Mouse (Mus musculus): ENCODE measurements around the gene Gm5460. TPM values are rescaled to one million over a fixed set of nuclear protein-coding genes. Genes with fewer than 3 reads are reported as not detected.

Gene Gm5460
- total and polyA plus RNA-seq, 3 experiments = not detected

DNA sequence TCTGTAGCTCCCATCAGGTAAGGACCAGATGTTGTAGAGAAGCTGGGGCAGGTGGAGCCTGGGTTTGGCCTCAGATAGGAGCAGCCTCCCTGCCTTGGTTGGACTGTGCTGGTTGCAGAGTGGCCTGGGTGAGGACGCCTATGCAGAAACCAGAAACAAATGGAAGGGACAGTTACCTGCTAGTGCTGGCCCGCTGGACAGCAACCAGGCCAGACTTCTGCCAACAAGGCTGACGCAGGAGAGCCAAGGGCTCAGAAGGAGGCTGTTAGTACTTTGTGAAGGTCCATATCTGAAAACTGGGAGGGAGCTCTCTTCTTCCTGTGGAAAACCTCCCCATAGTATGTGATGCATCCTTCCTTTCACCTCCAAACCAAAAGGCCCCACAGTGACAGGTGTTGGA is 26.8 kb downstream of the Gm5460 start:
- WGBS = 42% methylated on average over 3 of the region's 3 CpGs
- no peak overlapping the region for H3K9ac ChIP-seq (ENCODE audit: low read depth, low read length)
- TF ChIP-seq POLR2A (IDR thresholded peaks at IDR 0.05; ENCODE audit: insufficient read depth, low read depth, low read length) (no peak), EP300 (IDR thresholded peaks at IDR 0.05; ENCODE audit: insufficient read depth, low read depth, low read length) (no peak), CTCF (IDR thresholded peaks at IDR 0.05) (no peak)

DNA sequence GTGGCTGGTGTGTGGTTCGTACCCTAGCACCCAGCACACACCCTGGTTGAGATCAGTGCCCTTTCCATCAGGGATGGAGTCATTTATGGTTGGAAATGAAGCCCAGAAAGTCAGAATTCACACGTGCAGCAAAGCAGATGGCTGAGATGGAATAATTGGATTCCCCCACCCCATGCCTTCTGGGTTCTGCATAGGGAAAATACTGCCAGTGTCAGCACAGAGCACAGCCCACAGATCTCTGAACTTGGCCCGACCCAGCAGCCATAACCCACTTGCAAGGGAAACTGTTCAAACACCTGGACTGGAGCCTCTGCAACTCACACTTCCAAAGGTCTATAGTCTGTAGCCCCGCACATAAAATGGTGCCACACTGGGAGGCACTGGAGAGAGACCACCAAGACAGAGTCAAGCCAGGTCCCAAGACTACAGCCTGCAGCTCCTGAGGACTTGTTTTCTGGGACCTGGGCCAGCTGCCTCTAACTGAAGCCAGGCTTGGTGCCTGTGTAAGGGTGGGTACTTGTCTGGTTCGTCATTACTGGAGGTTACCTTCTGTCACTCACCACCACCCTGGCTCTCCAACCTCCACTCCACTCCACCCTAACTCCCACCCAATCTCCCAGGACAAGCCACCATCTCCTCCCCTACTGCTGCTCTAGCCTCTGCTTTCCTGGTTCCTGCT is 33.7 kb downstream of the Gm5460 start:
- WGBS = 57% methylated on average over 5 of the region's 5 CpGs
- H3K36me3 ChIP-seq (ENCODE audit: control insufficient read depth, insufficient read depth, low read length) = no peaks in the 10 kb centered on the region
- no peak for DNase-seq
- H3K4me3 ChIP-seq = no peak overlapping the region
- intact Hi-C loops (cut with DNase I) = no loop called here
- no peaks in the 10 kb centered on the region for H3K79me2 ChIP-seq (replicated peaks; ENCODE audit: control insufficient read depth, insufficient read depth, low read length)
- no peak for TF ChIP-seq CTCF (IDR thresholded peaks at IDR 0.05)
- TF ChIP-seq EP300 (IDR thresholded peaks at IDR 0.05; ENCODE audit: insufficient read depth, low read depth, low read length) = no peak
- no peak for TF ChIP-seq POLR2A (IDR thresholded peaks at IDR 0.05; ENCODE audit: insufficient read depth, low read depth, low read length)
- no peaks in the 10 kb centered on the region for H3K27me3 ChIP-seq (ENCODE audit: control insufficient read depth, insufficient read depth, low read length)
- no peak overlapping the region for H3K27ac ChIP-seq
- H3K4me1 ChIP-seq (ENCODE audit: control insufficient read depth, insufficient read depth, low read length) = no peaks in the 10 kb centered on the region
- H3K9ac ChIP-seq (ENCODE audit: low read depth, low read length) = no peak overlapping the region

More for the DNA sequence above, 26.8 kb downstream of the Gm5460 start:
- no peak overlapping the region for H3K27ac ChIP-seq
- no peak for DNase-seq
- no peaks in the 10 kb centered on the region for H3K27me3 ChIP-seq (ENCODE audit: control insufficient read depth, insufficient read depth, low read length)
- no peaks in the 10 kb centered on the region for H3K4me1 ChIP-seq (ENCODE audit: control insufficient read depth, insufficient read depth, low read length)
- no peaks in the 10 kb centered on the region for H3K79me2 ChIP-seq (replicated peaks; ENCODE audit: control insufficient read depth, insufficient read depth, low read length)
- no peaks in the 10 kb centered on the region for H3K36me3 ChIP-seq (ENCODE audit: control insufficient read depth, insufficient read depth, low read length)
- intact Hi-C loops (cut with DNase I) = no loop called here
- no peak overlapping the region for H3K4me3 ChIP-seq

DNA sequence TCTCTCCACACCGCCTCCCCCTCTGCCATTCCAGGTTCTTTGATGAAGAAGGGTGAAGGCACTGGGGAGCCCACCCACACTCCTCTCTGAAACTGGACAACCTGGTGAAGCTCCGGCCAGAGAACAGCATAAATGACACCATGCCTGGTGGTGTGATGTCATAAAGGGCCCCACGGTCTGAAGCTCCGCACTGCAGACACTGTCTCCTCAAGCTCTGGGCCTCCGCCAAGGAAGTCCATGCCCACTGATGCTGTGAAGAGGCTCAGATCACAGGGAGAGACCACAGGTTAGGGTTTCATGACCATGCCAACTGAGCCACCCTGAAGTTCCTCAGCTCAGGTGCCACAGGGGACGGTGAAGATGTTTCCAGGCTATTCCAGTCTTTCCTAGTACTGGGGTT is 36.0 kb downstream of the Gm5460 start, which contains the start of gene Antxrl:
Gene Antxrl, plus strand, starts transcription at position 192 of the 400 bp plus-strand sequence.
- no peak within 1 kb of the TSS for H3K4me3 ChIP-seq
- no peaks in the 10 kb centered on the region for H3K4me1 ChIP-seq (ENCODE audit: control insufficient read depth, insufficient read depth, low read length)
- no peak within 1 kb of the TSS for H3K9ac ChIP-seq (ENCODE audit: low read depth, low read length)
- H3K27ac ChIP-seq = no peak within 1 kb of the TSS
- 85% methylated on average over 6 of the region's 6 CpGs for WGBS
- TF ChIP-seq POLR2A (IDR thresholded peaks at IDR 0.05; ENCODE audit: insufficient read depth, low read depth, low read length) = no peak
- TF ChIP-seq EP300 (IDR thresholded peaks at IDR 0.05; ENCODE audit: insufficient read depth, low read depth, low read length) = no peak
- DNase-seq = no peak
- H3K27me3 ChIP-seq (ENCODE audit: control insufficient read depth, insufficient read depth, low read length) = no peaks in the 10 kb centered on the region
- no peaks in the 10 kb centered on the region for H3K36me3 ChIP-seq (ENCODE audit: control insufficient read depth, insufficient read depth, low read length)
- H3K79me2 ChIP-seq (replicated peaks; ENCODE audit: control insufficient read depth, insufficient read depth, low read length) = no peaks in the 10 kb centered on the region
- intact Hi-C loops (cut with DNase I) = no loop called here

DNA sequence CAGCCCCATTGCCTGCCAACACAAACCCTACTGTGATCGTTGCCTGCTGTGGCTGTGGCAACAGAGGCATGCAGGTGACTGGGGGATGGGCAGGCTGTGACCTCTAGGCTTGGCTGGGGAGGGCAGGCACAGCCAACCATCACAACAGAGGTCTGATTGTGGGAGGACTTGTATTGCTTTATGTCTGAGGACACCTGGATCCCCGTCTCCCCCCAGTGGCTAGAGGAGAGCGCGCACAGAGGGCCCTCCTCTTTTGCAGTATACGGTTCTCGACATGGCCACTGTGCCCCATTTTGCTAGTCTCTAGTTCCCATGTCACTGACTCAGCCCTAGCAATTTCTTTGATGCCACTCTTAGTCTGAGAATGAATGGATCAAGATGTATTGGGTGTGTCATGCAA is 55.1 kb downstream of the Gm5460 start:
- Histone ChIP-seq H3K79me2 (replicated peaks; ENCODE audit: control insufficient read depth, insufficient read depth, low read length) (no peaks in the 10 kb centered on the region), H3K4me3 (no peak overlapping the region), H3K27ac (no peak overlapping the region), H3K27me3 (ENCODE audit: control insufficient read depth, insufficient read depth, low read length) (no peaks in the 10 kb centered on the region), H3K4me1 (ENCODE audit: control insufficient read depth, insufficient read depth, low read length) (no peaks in the 10 kb centered on the region; the same call in 1 of the 2 replicates), H3K9ac (ENCODE audit: low read depth, low read length) (no peak overlapping the region), H3K36me3 (ENCODE audit: control insufficient read depth, insufficient read depth, low read length) (no peaks in the 10 kb centered on the region)
- intact Hi-C loops (cut with DNase I) = no loop called here
- TF ChIP-seq EP300 (IDR thresholded peaks at IDR 0.05; ENCODE audit: insufficient read depth, low read depth, low read length) = no peak
- no peak for TF ChIP-seq POLR2A (IDR thresholded peaks at IDR 0.05; ENCODE audit: insufficient read depth, low read depth, low read length)
- no peak for TF ChIP-seq CTCF (IDR thresholded peaks at IDR 0.05)
- WGBS = 80% methylated on average over 6 of the region's 6 CpGs
- no peak for DNase-seq

DNA sequence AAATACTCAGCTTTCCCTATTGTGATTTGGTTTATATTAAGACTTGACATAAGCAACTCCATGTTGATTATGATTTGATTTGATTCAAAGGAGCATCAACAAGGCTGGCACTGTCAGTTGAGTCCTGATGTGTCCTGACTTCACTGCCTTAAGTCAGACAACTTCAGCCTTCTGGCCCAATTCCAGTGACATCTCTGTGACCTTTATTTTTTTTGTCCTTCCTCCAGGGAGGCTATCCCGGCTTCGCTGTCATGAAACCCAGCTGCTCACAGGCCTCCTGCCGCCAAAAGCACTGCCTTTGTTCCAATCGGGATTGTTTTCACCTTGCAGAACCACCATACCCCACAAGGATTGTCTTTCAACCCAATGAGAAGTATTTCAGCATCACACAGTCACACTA is 58.8 kb downstream of the Gm5460 start:
- Histone ChIP-seq H3K27me3 (ENCODE audit: control insufficient read depth, insufficient read depth, low read length) (no peaks in the 10 kb centered on the region), H3K79me2 (replicated peaks; ENCODE audit: control insufficient read depth, insufficient read depth, low read length) (no peaks in the 10 kb centered on the region), H3K9ac (ENCODE audit: low read depth, low read length) (no peak overlapping the region), H3K36me3 (ENCODE audit: control insufficient read depth, insufficient read depth, low read length) (no peaks in the 10 kb centered on the region), H3K27ac (no peak overlapping the region; the same call in 1 of the 2 replicates), H3K4me1 (ENCODE audit: control insufficient read depth, insufficient read depth, low read length) (no peaks in the 10 kb centered on the region; the same call in 1 of the 2 replicates), H3K4me3 (no peak overlapping the region)
- DNase-seq = no peak
- intact Hi-C loops (cut with DNase I) = no loop called here
- TF ChIP-seq CTCF (IDR thresholded peaks at IDR 0.05) (no peak), POLR2A (IDR thresholded peaks at IDR 0.05; ENCODE audit: insufficient read depth, low read depth, low read length) (no peak), EP300 (IDR thresholded peaks at IDR 0.05; ENCODE audit: insufficient read depth, low read depth, low read length) (no peak)
- 24% methylated on average over 4 of the region's 4 CpGs for WGBS

DNA sequence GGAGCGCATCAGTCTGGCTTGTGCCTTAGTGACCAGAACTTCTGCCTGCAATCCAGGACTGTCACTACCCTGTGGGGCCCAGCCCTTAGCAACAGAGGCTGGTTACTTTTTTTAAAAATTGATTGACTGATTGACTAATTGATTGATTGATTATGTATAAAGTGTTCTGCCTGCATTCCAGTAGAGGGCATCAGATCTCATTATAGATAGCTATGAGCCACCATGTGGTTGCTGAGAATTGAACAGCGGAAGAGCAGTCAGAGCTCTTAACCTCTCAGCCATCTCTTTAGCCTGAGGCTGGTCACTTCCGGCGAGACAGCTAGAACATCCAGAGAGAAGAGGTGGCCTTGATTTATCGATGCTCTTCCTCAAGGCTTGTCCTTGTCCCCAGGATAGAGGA is 60.7 kb downstream of the Gm5460 start:
- no peaks in the 10 kb centered on the region; the same call in 1 of the 2 replicates for H3K4me1 ChIP-seq (ENCODE audit: control insufficient read depth, insufficient read depth, low read length)
- intact Hi-C loops (cut with DNase I) = no loop called here
- no peak for DNase-seq
- H3K36me3 ChIP-seq (ENCODE audit: control insufficient read depth, insufficient read depth, low read length) = no peaks in the 10 kb centered on the region
- 77% methylated on average over 5 of the region's 5 CpGs for WGBS
- H3K79me2 ChIP-seq (replicated peaks; ENCODE audit: control insufficient read depth, insufficient read depth, low read length) = no peaks in the 10 kb centered on the region
- TF ChIP-seq EP300 (IDR thresholded peaks at IDR 0.05; ENCODE audit: insufficient read depth, low read depth, low read length) (no peak), CTCF (IDR thresholded peaks at IDR 0.05) (no peak), POLR2A (IDR thresholded peaks at IDR 0.05; ENCODE audit: insufficient read depth, low read depth, low read length) (no peak)
- H3K4me3 ChIP-seq = no peak overlapping the region
- H3K27ac ChIP-seq = no peak overlapping the region
- no peak overlapping the region for H3K9ac ChIP-seq (ENCODE audit: low read depth, low read length)
- H3K27me3 ChIP-seq (ENCODE audit: control insufficient read depth, insufficient read depth, low read length) = no peaks in the 10 kb centered on the region

Data from heart, adult 2 months (tissue).